Mouse (Mus musculus): Measurements from ENCODE around the gene Lfng. TPM values are rescaled to one million over a fixed set of nuclear protein-coding genes. Genes with fewer than 3 reads are reported as not detected.

The Lfng gene
- total and polyA plus RNA-seq, 3 experiments: not detected

DNA sequence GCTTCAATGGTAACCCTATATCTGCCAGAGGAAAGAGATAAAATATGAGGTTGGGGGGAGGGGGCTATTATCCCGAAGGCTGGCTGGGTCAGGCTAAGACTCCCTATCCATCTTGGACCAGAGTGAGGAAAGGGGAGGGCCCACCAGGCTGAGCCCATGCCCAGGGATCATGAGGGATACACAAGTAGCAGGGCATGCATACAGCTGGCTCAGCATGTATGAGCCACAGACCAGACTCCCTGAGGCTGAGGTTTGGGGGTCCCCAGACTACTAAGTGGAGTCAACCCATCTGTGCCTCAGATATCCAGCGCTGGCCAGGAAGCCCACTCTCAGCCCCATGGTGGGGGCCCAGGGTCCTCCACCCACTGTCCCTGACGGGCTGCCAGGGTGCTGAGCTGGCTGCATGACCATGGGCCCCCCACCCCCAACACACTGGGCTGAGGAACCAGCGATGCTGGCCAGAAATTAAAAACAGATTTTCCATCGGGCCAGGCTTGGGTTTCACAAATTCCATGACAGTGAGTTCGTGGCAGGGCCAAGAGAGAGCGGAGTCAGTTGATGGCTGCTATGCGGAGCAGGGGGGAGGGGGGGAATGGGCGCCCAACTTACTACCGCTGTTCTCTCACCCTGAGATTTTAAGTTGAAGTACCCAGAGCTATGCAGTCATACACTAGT, 34.3 kb downstream of the Lfng start:
- no peak overlapping the region for H3K4me2 ChIP-seq (ENCODE audit: insufficient read depth, low read depth, poor library complexity, severe bottlenecking)

DNA sequence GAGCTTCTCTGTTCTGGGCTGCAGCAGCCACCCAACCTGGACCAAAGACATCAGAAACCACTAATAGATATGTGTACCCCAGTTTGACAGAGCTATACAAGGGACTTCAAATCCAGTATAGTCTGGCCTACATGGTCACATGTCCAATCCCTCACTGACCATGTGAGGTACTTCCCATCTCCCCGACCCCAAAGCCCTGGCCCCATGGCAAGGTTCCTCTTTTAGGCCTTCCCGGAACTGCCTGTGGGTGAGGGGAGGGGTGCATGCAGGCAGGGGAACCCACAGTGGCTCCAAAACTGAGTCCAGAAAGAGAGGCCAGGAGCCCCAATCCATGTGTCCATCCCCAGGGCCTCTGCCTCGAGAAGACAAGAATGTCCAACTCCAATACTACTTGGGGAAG, 35.0 kb downstream of the Lfng start:
- Histone ChIP-seq H3K27me3 (replicated peaks) (peaks cover 7% of the 10 kb centered on the region), H3K9me3 (replicated peaks; ENCODE audit: low read length) (no peaks in the 10 kb centered on the region), H3K9ac (ENCODE audit: insufficient read depth, low read depth) (no peak overlapping the region), H3K4me2 (ENCODE audit: insufficient read depth, low read depth, poor library complexity, severe bottlenecking) (no peak overlapping the region), H3K36me3 (replicated peaks in 1 of 2; ENCODE audit: control insufficient read depth in 1 of 2, insufficient read depth in 1 of 2, low read length in 1 of 2) (no peaks in the 10 kb centered on the region), H3K27ac (ENCODE audit: insufficient read depth, low read depth) (no peak overlapping the region), H3K4me1 (ENCODE audit: control insufficient read depth in 1 of 2, insufficient read depth in 2 of 2) (peaks cover 8 to 29% of the 10 kb centered on the region in 2 experiments; a peak in 3 of 4 replicates), H3K4me3 (replicated peaks in 1 of 3; ENCODE audit: low read depth in 2 of 3, low read length in 2 of 3, poor library complexity in 1 of 3) (no peak overlapping the region), H3K79me2 (replicated peaks; ENCODE audit: control insufficient read depth, extremely low read depth, insufficient read depth, poor library complexity, severe bottlenecking) (no peaks in the 10 kb centered on the region)
- in situ Hi-C loops (cut with MboI; ENCODE audit: low pct_ligation_motif_present, low pct_unique_long_range_greater_than_20kb, low sequenced_read_pairs): loop anchor here (5.0 kb wide), 1 partner anchor 100 kb away; no protein-coding TSS in a partner anchor
- TF ChIP-seq USF1 (IDR thresholded peaks at IDR 0.05; ENCODE audit: low read depth, low read length) (peak; percentile 34; the same call in 1 of the 2 replicates), MAX (IDR thresholded peaks at IDR 0.05; ENCODE audit: low read length) (peak; percentile 39; the same call in 1 of the 2 replicates), JUND (conservative IDR thresholded peaks at IDR 0.05; ENCODE audit: low read depth, low read length) (no peak)
- dilution Hi-C loops (cut with MboI; ENCODE audit: extremely low pct_ligation_motif_present, extremely low pct_unique_long_range_greater_than_20kb, low sequenced_read_pairs): no loop called here
- no peak for DNase-seq (ENCODE audit: extremely low read depth)

More for the DNA sequence above, 34.3 kb downstream of the Lfng start:
- dilution Hi-C loops (cut with MboI; ENCODE audit: extremely low pct_ligation_motif_present, extremely low pct_unique_long_range_greater_than_20kb, low sequenced_read_pairs) (no loop called here), in situ Hi-C loops (cut with MboI; ENCODE audit: low pct_ligation_motif_present, low pct_unique_long_range_greater_than_20kb, low sequenced_read_pairs) (loop anchor here (5.0 kb wide), 1 partner anchor 101 kb away; no protein-coding TSS in a partner anchor)
- peaks cover 2% of the 10 kb centered on the region for H3K27me3 ChIP-seq (replicated peaks)
- no peaks in the 10 kb centered on the region for H3K9me3 ChIP-seq (replicated peaks; ENCODE audit: low read length)
- TF ChIP-seq SMC3 (IDR thresholded peaks at IDR 0.05; ENCODE audit: low read depth, low read length): no peak
- TF ChIP-seq ETS1 (conservative IDR thresholded peaks at IDR 0.05; ENCODE audit: low read depth, low read length): no peak
- TF ChIP-seq POLR2AphosphoS2 (IDR thresholded peaks at IDR 0.05; ENCODE audit: low read depth, low read length): no peak
- TF ChIP-seq CHD1 (IDR thresholded peaks at IDR 0.05; ENCODE audit: low read depth, low read length): no peak
- no peak for TF ChIP-seq MAFK (IDR thresholded peaks at IDR 0.05; ENCODE audit: insufficient replicate concordance, low read length)
- TF ChIP-seq NRF1 (IDR thresholded peaks at IDR 0.05; ENCODE audit: low read depth, low read length): no peak
- TF ChIP-seq CTCF (conservative IDR thresholded peaks at IDR 0.05 in 1 of 2, IDR thresholded peaks at IDR 0.05 in 1 of 2; ENCODE audit: low read depth in 2 of 2, low read length in 2 of 2): no peak
- no peak for TF ChIP-seq ZNF384 (IDR thresholded peaks at IDR 0.05; ENCODE audit: low read depth, low read length)
- TF ChIP-seq ZMIZ1 (IDR thresholded peaks at IDR 0.05; ENCODE audit: low read depth, low read length): no peak
- TF ChIP-seq RAD21 (IDR thresholded peaks at IDR 0.05; ENCODE audit: low read depth, low read length): no peak
- no peak for TF ChIP-seq UBTF (IDR thresholded peaks at IDR 0.05; ENCODE audit: low read depth, low read length)
- no peak for TF ChIP-seq NELFE (IDR thresholded peaks at IDR 0.05; ENCODE audit: low read depth, low read length)
- TF ChIP-seq MAX (IDR thresholded peaks at IDR 0.05; ENCODE audit: low read length): no peak
- no peak for TF ChIP-seq BHLHE40 (IDR thresholded peaks at IDR 0.05; ENCODE audit: low read depth, low read length)
- H3K9ac ChIP-seq (ENCODE audit: insufficient read depth, low read depth): no peak overlapping the region
- DNase-seq (ENCODE audit: extremely low read depth): no peak
- no peak overlapping the region for H3K27ac ChIP-seq (ENCODE audit: insufficient read depth, low read depth)
- no peaks in the 10 kb centered on the region for H3K79me2 ChIP-seq (replicated peaks; ENCODE audit: control insufficient read depth, extremely low read depth, insufficient read depth, poor library complexity, severe bottlenecking)
- H3K4me1 ChIP-seq (ENCODE audit: control insufficient read depth in 1 of 2, insufficient read depth in 2 of 2): peaks cover 10 to 34% of the 10 kb centered on the region in 2 experiments
- H3K36me3 ChIP-seq (replicated peaks in 1 of 2; ENCODE audit: control insufficient read depth in 1 of 2, insufficient read depth in 1 of 2, low read length in 1 of 2): no peaks in the 10 kb centered on the region
- no peak overlapping the region for H3K4me3 ChIP-seq (replicated peaks in 1 of 3; ENCODE audit: low read depth in 2 of 3, low read length in 2 of 3, poor library complexity in 1 of 3)

All from CH12.LX (cell line).